Mouse (Mus musculus) cerebellum, postnatal 4 days (tissue): ENCODE measurements at regions not wholly inside any gene's neighbourhood (a gene's known extent, or its start where the extent isn't known, plus 50 kb on each side); places are given as distances from the start of the nearest gene placed in this dataset.

ENCODE experiments used
- DNase-seq, 2 experiments: peaks; one replicate each; pipeline ENCODE4 v3.0.0; 2022; ENCODE audit warnings: low spot score in 2 of 2, mixed read lengths in 1 of 2

GRCm38 (mm10) chr6:51701253-51702020 is 177.7 kb downstream of the Snx10 start:
- DNase-seq, result no peak

GRCm38 (mm10) chr6:51702456-51703171 is 178.9 kb downstream of the Snx10 start:
- DNase-seq, result no peak

- no peak for DNase-seq
Observed at GRCm38 (mm10) chr6:51708011-51708410, 184.3 kb downstream of the Snx10 start.

- no peak for DNase-seq
Observed at GRCm38 (mm10) chr6:51708668-51709339, 185.1 kb downstream of the Snx10 start.

GRCm38 (mm10) chr6:51709340-51710067 is 185.8 kb downstream of the Snx10 start:
- peak in 1 of 2 experiments; percentile 30 for DNase-seq

- DNase-seq, result no peak
Observed at GRCm38 (mm10) chr6:51710153-51710552, 186.5 kb downstream of the Snx10 start.

GRCm38 (mm10) chr6:51710926-51711615 is 187.4 kb downstream of the Snx10 start:
- DNase-seq, result no peak

GRCm38 (mm10) chr6:51711616-51711970 is 187.9 kb downstream of the Snx10 start:
- no peak for DNase-seq

- DNase-seq, result no peak
Observed at GRCm38 (mm10) chr6:51715158-51715840, 191.6 kb downstream of the Snx10 start.

- no peak for DNase-seq
Observed at GRCm38 (mm10) chr6:51717386-51717785, 193.7 kb downstream of the Snx10 start.

- no peak for DNase-seq
Observed at GRCm38 (mm10) chr6:51720705-51721104, 197.0 kb downstream of the Snx10 start.

GRCm38 (mm10) chr6:51723053-51723452 is 199.4 kb downstream of the Snx10 start:
- DNase-seq, result no peak

- no peak for DNase-seq
Observed at GRCm38 (mm10) chr6:51727191-51727590, 203.5 kb downstream of the Snx10 start.

- peak in 1 of 2 experiments; percentile 37 for DNase-seq
Observed at GRCm38 (mm10) chr6:51728816-51729562, 205.3 kb downstream of the Snx10 start.

- no peak for DNase-seq
Observed at GRCm38 (mm10) chr6:51730564-51731351, 207.1 kb downstream of the Snx10 start.

GRCm38 (mm10) chr6:51732298-51732895 is 208.7 kb downstream of the Snx10 start:
- peak; percentile 34 to 71 for DNase-seq

GRCm38 (mm10) chr6:51736051-51736450 is 212.3 kb downstream of the Snx10 start:
- DNase-seq, result no peak

- DNase-seq, result no peak
Observed at GRCm38 (mm10) chr6:51743105-51743660, 219.5 kb downstream of the Snx10 start.
